Mouse (Mus musculus) c-Kit-positive CD71-negative TER-119-negative erythroid progenitor cells, embryonic 14.5 days (primary cell): Measurements from ENCODE around the gene Cfap43.

ENCODE experiments used
- DNase-seq: peaks from one replicate; pipeline ENCODE4 v3.0.0-alpha.2; 2013; ENCODE audit warnings: low read depth

Cfap43 gene

DNA sequence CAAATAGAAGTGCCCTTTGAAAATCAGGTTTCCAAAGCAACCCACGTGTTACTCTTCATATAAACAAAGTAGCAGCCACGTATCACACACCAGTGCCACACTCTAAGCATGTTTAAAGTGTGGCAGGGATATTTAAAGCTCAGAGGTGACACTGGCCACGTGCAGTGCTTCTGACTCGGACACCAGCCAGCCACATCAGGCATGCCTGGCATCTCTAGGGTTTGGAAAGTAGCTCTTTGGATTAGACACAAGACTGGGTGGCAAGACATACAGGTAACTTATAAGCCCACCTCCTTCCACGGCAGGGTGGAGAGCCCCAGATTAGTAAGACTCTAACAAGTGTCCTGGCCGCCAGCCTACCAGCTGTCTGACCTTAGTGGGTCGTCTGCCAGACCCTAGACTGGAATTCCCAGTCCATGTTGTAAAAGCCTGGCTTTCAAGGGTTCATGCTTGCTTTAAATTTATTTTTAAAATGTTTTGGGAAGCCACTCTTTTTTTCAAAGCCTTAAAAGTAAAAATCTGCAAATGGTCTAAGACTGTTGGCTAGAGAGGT lies 33.8 kb downstream of the Cfap43 start:
- no peak for DNase-seq

DNA sequence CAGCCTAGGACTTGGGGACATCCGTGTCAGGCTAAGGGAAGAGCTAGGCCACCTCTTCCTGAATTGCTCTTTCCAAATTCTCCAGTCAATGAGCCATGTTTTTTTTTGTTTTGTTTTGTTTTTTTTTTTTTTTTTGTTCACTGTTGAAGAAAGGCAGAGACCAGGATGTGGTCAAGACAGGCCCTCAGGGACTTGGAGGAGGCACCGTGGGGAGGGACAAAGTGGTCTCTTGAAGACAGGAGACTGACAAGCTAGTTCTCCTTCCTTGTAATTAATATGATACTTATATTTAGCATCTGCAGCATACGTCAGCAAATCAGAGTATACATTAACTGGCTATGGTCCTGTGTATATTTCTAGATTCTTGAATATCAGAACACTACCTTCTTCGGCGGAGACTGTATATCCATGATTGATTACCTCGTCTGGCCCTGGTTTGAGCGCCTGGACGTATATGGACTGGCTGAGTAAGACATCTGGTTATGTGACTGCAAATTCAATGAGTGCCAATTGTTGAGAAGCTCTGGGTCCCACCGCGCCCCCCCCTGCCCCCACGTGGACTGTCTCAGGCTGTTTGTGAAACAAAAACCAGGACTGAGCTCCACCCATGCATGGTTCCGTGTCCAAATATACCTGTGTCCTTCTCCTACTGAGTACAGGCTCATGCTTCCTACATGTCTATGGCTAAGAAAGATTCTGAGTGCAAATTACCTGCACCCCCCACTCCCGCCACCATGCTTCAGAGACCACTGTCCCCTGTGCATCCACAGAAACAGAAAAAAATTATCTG lies 34.6 kb downstream of the Cfap43 start:
- DNase-seq: no peak

DNA sequence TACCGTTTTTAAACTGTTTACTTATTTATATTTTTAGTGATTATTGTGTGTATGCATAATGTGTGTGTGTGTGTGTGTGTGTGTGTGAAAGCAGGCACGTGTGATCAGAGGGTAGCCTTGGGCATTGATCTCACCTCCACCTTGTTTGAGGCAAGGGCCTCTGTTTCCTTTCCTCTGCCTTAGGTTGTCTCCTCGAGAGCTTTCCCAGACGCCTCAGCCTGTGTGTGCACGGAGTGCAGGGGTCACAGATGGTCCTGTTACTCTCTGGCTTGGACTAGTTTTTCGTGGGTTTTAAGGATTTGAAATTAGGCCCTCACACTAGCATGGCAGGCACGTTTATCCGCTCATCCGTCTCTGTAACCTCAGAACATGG lies 36.2 kb downstream of the Cfap43 start:
- DNase-seq: no peak

DNA sequence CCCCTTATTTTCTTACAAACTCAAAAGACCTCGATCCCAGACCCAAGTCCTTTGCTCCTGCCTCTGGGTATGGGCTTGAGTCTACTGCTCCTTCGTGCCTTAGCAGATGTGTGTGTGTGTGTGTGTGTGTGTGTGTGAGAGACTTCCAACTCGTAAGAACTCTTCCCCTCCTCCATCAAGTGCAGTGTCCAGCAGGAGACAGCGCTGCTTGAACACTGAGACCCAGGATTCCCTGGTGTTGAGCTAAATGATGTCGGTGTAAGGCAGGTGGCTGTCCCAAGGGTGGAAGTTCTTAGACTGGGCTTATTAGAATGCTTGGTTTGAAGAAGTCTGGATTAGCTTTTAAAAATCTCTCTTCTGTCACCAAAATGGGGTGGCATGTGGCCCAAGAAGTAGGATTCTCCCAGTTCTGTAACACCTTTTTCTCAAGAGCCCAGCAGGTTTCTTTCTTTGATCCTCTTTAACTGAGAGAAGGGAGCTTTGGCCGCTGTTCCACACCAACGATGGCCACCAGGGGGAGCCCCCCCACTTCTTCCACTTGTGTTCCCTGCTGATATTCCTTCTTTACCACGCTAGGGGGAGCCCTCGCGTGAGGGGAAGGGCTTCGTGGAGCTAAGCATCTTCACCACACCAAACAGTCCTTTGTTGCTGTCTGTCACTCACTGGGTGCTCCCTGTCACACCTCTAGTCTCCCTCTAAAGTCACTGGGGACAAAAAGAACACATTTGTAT lies 36.8 kb downstream of the Cfap43 start:
- peak; percentile 91 for DNase-seq

DNA sequence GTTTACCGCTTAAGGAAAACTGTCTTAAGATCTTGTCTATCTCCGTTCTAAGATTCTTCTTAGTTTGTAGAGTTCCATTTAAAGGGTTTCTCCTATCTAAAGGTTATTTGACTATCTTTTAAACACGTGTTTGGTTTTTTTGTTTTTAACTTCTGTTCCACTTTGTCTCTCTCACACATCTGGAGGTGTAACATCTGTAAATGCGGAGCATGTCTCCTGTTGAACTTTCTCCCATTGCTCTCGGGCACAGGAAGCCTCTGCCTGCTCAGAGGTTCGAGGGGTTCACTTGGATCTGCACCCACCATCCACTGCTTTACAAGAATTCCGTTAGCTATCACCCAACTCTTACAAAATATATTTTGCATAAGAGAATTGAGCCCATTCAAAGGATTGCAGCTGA lies 37.5 kb downstream of the Cfap43 start:
- no peak for DNase-seq

DNA sequence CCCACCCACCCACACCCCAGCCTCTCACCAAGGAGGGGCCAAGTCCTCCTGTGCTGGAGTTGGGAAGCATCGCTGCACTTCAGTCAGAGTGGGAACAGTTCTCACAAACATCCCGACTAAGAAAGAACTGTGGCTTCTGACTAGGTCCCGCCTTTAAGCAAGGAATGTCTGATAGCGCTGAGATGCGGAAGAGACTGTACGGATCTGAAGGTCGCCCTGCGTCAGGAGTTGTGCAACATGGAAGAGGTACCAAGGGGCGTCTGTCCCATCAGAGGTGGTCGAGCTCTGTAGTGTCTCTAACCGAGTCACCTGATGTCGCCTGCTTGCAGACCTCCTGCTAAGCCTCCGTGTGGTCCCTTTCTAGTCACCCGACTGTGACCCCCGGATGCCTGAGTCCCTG lies 42.8 kb downstream of the Cfap43 start:
- no peak for DNase-seq

DNA sequence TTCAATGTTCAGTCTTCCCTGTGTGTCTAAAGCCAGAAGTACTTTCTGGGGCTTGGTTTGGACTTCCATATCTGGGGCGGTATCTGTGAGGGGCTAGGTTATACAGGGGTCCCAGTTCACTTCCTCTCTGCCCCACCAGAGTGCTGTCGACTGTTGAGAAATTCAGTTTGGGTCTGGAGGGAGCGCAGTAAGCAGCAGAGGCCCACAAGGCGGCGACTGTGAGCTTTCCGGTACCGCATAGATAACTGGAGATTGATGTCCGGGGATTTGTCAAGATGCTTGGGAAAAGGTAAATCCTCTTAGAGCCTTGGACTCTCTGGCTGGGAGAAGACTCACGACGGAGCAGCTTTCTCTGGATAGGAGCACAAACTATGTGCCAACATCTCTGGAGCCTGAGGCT lies 47.6 kb downstream of the Cfap43 start:
- no peak for DNase-seq

DNA sequence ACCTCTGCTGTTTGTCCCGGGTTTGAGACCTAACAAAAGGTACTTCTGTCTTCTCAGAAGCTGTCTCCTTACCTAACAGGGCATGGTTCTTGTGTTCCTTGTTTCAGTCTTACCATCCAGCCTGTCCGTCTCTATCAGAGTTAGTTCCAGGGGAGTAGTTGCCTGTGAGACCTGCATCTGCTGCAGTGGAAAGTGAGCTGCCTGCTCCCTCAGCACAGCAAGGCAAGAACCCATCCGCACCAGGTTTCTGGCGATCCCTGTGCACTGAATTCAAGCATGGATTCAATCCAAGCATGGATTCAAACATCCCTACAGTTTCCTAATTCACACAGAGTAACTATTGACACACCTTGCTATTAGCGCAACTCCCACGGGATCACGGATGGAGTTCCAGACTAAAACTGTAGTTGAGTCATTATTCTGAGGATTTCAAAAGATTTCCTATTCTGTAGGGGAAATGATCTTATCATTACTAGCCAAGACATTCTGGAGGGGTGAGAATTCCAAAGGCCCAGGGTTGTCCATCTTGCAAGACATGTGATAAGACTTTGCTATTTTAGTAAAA lies 48.9 kb downstream of the Cfap43 start:
- DNase-seq: no peak

DNA sequence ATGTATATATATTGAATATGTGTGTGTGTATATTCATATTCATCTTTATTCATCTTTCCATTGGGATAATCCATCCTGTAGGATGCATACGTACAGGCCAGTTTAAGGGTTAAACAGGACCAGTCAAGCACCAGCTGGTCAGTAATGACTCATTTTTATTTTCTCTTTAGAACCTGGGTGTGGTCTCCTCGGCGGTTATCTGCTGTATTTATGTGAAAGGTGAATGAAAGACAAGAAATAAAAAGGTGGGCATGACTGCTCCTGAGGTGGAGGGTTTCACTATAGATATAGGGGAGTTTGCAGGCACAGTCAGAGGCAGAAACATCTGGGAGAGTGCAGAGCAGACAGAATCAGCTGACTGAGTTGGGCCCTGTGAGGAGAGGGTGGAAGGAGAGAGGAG lies 49.6 kb downstream of the Cfap43 start:
- no peak for DNase-seq

DNA sequence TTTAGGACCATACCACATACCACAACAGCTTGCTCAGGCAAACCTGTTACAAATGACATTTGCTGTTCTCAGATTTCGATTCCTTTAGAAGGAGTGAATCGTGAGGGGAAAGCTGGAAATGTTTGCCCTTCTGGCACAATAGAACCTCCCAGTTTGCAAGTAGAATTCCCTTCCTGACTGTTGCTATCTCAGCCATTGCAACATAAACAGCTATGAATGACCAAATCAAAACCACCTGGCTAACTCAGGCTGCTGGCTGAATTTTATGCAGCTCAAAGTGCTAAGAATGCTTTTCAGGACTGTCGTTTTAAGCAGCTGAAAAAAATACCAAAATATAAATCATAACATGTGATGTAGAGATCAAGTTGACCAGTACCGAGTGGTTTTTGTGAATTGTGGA lies 50.1 kb downstream of the Cfap43 start:
- DNase-seq: no peak

DNA sequence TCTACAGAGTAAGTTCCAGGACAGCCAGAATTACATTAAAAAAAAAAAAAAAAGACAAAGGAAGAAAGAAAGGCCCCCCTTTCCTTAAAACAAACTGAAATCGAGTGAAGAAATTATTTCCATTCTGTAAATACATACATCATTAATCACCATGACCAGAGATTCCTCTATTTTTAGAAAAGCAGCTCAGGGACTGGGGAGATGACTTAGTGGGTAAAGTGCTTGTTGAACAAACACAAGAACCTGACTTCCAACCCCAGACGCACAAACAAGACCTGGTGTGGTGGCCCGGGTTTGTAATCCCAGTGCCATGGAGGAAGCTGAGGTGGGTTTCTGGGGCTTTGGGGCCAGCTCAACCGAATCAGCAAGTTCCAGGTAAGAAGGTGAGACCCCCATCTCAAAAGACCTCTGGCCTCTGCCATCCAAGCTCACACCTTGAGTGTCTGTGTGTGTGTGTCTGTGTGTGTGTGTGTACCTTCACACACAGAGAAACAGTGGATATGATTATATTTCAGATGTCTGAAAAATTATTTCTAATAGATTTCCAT lies 51.4 kb downstream of the Cfap43 start:
- DNase-seq: no peak

DNA sequence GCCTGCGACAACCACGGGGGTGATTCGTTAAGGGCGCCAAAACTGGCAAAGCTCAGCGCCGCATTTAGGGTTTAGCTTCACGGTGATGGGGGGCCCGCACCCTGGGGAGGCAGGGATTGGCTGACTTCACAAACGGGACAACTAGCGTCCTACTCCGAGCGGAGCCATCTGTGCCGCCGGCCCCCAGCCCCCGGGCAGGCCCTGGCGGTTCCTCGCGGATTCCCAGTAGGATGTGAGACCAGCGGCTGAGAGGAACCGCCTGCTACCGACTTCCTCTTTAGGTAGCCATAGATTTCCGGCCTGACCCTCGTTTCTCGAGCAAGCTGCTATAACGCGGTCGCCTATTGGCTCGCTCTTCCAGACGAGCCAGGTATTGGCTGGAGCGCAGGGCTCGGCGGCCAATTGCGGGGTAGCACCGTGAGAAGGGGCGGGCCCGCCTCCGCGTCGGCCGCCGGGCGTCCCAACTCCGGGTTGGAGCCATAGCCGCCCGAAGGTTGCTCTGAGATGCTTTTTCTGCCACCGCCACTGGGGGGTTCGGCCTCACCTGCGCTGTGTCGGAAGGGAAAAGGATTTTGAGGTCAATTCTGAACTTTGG lies 53.6 kb downstream of the Cfap43 start, which contains the start of gene Gsto2:
Gene Gsto2, plus strand, starts transcription at position 182 of the 595 bp plus-strand sequence.
- DNase-seq: peak; percentile 86

DNA sequence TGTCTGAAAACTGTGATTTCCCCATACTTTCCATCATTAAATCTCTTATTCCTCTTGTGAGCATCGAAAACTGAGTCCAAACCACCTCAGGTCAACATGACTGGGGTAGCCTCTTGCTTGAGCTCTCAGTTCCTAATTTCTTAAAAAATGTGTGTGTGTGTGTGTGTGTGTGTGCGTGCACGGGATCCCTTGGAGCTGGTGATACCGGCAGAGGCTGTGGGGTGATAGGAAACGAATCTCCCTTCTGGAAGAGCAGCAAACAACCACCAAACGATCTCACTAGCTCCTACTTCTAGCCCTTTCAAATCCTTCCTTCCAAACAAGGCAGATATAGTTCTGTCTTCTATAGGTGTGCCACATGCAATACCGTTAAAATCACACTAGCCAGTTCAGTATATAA lies 54.4 kb downstream of the Cfap43 start:
- no peak for DNase-seq

DNA sequence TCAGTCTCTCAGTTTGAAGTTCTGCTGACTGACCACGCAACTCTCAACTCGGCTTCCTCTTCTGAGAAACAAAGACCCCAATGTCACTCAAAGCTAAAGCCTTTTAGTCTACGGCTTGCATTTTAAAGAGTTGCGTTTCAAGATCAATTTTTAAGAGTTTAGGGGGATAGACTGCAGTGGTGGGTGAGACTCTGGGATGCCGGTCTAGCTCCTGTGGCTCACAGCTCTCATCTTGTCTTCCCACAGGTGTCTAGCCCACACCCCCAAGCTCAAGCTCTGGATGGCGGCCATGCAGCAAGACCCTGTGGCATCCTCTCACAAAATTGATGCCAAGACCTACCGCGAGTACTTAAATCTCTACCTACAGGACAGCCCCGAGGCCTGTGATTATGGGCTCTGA lies 55.0 kb downstream of the Cfap43 start:
- no peak for DNase-seq

DNA sequence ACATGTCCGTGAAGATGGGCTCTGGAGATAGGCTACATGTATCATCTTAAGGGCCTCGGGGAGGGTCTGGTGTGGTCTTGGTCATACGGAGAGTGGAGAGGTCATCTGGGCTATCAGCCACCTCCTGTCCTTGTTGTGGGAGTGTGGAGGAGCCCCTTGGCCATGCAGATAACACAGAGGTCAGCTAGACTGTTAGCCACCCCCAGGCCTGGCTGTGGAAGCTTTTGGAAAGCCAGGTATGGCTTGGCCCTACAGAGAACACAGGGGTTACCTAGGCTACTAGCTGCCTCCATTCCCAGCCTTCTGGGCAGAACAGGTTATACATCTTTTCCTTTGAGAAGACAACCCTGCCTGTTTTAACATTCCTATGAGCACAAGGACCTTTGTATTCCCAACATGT lies 56.5 kb downstream of the Cfap43 start:
- DNase-seq: no peak

DNA sequence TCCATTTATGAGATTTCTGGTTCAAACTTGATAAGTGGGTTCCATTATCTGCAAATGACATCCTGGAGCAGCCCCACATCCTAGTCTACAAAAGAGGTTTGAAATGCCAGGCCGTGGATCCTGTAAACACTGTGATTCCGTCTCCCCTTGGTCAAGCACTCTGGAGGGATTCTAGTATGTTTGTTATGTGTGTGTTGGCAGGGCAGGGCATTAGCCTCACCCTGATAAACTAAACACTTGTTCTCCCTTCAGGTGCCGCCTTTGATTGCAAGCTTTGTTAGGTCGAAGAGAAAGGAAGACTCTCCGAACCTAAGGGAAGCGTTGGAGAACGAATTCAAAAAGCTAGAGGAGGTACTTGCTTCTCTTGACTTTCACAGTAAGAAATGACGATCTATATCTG lies 59.9 kb downstream of the Cfap43 start:
- DNase-seq: no peak

DNA sequence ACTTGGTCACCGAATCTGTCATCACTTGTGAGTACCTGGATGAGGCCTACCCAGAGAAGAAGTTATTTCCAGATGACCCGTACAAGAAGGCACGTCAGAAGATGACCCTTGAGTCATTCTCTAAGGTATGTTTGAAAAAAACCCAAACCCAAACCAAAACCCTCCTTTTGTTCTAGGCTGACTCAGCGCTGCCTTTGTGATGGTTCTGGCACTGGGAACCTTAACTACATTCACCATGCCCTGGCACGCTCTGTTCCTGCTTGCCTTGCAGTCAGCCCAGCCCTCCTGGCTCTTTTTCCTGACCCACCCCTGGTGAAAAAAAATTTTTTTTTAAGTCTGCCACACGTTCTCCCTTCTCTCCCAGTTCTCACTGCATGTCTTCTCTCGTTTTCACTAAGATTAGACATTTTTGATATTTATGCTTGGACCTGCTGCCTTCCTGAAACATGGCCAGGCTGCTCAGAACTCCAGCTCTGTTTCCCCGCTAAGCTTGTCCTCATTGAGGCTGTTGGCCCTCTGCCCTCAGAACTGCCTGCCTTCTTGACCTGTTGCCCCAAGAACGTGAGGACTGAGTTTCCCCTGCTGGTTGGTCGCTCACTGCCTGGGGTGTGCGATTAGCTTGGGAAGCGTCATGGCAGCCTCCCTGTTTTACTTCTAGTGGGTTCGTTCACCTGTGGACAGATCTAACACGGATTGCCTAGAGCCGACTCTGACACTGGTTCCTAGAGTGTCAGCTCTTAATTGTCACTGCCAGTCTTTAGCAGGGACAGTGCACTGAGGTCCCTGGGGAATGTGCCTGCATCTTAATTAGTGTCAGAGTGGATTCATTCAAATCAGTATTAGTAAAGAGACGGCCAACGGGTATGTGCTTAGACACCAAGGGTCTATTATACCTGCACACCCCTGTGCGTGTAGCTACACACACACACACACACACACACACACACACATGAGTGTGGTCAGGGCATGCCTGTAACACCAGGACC lies 60.8 kb downstream of the Cfap43 start:
- no peak for DNase-seq

DNA sequence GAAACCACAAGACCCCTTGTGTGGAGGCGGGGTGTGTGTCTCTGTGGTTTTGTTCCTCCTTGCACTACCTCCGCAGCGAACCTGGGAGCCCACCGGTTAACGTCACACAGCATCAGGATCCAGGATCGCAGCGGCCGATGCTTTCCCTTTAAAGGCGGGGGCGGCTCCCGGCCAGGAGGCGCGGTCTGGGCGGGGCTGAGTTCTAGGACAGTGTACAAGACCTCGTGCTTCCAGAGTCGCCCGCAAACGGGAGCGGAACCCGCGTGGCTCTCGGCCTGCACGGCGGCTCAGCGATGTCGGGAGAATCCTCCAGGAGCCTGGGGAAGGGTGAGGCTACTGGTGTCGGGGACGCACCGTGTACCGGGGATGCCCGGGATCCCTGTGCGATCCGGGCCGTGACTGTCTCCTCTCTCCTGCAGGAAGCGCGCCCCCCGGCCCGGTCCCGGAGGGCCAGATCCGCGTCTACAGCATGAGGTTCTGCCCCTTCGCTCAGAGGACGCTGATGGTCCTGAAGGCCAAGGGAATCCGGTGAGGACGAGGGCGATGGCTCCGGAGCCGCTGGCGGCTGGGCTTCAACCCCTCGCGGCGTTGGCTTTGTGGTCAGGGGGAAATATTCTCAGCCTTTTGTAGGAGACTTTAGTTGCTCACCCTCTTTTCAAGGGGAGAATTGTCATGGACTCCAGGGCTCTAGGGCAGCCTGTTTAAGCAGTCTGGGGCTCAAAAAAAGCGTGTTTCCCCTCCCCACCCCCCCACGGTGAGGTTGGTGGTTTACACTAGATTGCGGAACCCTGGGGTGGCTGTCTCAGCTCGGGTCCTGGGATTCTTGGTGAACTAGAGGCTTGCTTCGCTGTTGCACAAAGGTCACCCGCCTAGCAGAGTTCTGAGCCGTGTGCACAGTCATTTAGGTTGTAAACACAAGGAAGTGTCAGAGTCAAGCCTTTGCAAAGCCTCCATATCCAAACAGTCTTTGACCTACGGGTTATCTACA lies 64.0 kb downstream of the Cfap43 start, which contains the start of gene Gsto1:
Gene Gsto1, plus strand, starts transcription at position 175 of the 988 bp plus-strand sequence.
- DNase-seq: peak; percentile 59

DNA sequence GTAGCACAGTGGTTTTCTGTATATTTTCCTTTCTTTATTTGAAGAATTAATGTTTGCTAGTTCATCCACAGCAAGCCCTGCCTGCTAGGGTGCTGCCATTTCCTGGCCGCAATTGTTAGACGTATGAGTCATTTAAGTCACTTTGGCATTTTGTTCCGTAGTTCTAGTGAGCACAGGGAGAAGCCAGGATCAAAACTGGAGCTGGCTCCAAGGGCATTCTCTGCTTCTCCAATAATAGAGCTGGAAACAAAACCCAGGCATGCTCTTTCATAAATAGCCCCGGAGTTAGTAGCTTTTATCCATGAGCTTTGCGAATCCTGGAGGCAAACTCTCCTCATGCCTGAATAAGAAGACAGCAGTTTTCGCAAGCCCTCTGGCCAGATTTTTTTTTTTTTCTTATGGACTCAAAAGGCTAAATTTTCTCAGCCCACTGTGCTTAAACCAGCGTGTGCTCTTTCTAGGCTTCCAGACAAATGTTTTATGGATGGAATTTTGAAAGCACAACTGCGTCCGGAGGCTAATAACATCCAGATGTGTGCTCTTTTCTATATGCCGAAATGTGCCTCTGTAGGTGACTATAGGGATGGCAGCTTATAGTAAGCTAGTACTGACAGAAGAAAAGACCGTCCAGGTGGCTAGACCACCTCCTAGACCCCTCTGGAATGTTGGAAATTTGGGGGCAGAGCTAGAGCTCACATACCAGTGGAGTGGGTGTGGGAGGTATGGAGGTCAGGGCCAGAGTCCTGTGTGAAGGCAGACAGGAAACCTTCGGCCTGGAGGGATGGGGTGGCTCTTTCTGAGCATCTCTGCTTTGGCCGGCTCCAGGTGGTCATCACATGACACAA lies 64.9 kb downstream of the Cfap43 start:
- DNase-seq: no peak
